Mouse (Mus musculus): ENCODE data around the gene Chac2. TPM values are rescaled to one million over a fixed set of nuclear protein-coding genes. Genes with fewer than 3 reads are reported as not detected.

The Chac2 gene
- total RNA-seq, 2 experiments from 2014 or later, result 11.7 to 14.7 TPM

Other genes with a start within 250 kb of the Chac2 start
- 10 to 100 TPM; 48.8 to 61.6 TPM for gene Psme4, start 214.6 kb downstream of the Chac2 start, total RNA-seq (2021)
- 1 to 10 TPM; 1.2 to 2.1 TPM for gene Gpr75, start 101.0 kb downstream of the Chac2 start, total RNA-seq (2021)
- 10 to 100 TPM; 10.6 to 11.2 TPM for gene Asb3, start 100.9 kb downstream of the Chac2 start, total RNA-seq (2021)
- gene Erlec1, start 32.0 kb downstream of the Chac2 start, total RNA-seq (2021), result 10 to 100 TPM; 50.0 to 70.6 TPM
- gene Gm17332, start 196.1 kb upstream of the Chac2 start, total RNA-seq (2021), result not detected

Measured in adrenal gland, adult 18-20 months (tissue).